Mouse (Mus musculus) bone marrow macrophage, adult 2 months (primary cell): Measurements from ENCODE around the gene Rab5b.

Experiments
- CTCF ChIP-seq: IDR thresholded peaks from 2 replicates; pipeline ENCODE4 v1.5.1; 2012; ENCODE audit warnings: low read depth, mild to moderate bottlenecking, low read length, moderate library complexity
- POLR2A ChIP-seq: IDR thresholded peaks from 2 replicates; pipeline ENCODE4 v1.6.1; 2012; ENCODE audit warnings: mild to moderate bottlenecking, low read depth, low read length, borderline replicate concordance

DNA sequence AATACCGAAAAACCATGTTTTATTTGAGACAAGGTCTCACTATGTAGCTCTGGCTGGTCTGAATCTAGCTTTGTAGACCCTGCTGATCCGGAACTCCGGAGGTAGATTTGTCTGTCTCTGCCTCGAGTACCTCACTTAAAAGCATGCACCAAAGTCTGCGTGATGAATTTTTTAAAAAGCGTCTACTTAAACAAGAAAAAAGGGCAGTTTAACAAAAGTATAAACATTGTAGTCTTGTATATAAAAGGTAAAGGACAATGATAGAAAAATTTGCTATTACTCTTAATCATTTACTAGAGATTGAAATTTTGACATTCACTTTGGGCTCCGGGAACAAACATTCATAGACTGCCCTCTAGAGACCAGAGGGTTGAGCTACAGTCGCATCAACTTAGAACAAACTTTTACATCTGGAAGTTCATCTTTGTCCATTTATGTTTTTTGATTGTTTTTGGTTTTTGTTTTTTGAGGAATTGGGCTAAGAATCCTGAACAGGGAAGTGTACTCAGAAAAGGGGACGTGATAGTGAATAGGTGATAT, 21.5 kb downstream of the Rab5b start:
- no peak for TF ChIP-seq CTCF
- no peak for TF ChIP-seq POLR2A
